Mouse (Mus musculus): ENCODE measurements around the gene Kif21b. TPM values are rescaled to one million over a fixed set of nuclear protein-coding genes. Genes with fewer than 3 reads are reported as not detected.

Gene Kif21b
- polyA plus RNA-seq, 1 experiment = 45.8 TPM

DNA sequence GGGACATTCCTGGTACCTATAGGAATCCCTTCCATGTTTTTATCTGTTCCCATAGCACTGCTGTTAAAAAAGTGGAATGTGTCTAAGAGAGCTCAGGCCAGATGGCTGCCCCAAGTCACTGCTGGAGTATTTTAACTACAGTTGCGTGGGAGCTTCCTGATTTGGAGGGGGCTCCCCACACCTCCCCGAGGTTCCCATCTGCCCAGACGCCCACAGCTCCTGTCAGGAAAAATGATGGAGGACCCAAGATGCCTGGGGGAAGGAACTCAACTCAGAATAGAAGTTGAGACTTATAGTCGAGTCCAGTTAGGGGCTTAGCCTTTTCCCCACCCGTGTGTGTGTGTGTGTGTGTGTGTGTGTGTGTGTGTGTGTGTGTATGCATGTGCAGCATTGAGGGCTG is 2.8 kb upstream of the Kif21b start:
- DNase-seq (ENCODE audit: extremely low spot score in 1 of 2, low spot score in 1 of 2) = peak; percentile 84 to 89

DNA sequence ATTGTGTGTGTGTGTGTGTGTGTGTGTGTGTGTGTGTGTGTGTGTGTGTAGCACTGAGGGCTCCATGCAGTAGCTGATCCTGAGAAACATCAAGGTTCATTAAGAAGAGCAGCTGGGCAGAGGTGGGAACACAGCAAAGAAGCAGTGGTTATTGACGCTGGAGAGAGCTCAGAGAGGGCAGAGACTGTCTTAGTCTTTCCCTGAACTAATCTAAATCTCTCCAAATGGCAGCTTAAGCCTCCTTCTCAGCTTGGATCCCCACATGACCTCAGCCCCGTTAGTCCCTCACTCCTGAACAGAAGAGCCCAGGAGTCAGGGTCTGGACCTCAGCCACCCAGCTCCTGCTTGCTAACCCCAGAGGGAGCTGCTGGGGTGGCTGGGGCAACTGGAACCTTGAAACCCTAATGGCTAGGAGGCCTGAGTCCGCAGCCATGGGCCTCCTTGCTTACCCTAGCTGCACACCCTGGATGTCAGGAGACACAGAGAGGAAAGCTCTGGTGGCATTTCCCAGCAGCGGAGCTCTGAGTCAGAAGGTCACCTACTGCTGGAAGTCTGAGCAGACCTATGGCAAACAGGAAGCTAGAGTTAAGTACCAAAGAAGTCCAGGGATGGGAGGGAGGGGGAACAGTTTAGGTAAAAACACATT is 2.1 kb upstream of the Kif21b start:
- no peak for DNase-seq (ENCODE audit: extremely low spot score in 1 of 2, low spot score in 1 of 2)

DNA sequence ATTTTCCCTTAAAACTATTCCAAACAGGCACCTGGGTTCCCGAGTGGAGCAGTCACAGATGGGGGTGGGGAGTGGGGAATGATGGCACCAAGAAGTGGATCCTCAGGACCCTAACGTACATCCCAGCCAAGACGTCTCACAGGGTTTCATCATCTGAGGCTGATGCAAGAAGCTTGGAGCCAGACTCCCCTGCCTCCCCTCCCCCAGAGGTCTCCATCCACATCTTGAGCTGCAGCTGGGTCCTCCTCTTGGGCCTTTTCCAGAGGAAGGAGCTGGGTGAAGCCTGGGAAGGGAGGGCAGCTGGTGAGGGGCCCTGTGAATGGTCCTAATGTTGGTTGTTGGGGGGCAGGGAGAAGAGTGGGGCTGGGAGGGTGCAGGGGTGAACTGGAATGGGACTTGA is 1.1 kb upstream of the Kif21b start:
- DNase-seq (ENCODE audit: extremely low spot score in 1 of 2, low spot score in 1 of 2) = no peak

DNA sequence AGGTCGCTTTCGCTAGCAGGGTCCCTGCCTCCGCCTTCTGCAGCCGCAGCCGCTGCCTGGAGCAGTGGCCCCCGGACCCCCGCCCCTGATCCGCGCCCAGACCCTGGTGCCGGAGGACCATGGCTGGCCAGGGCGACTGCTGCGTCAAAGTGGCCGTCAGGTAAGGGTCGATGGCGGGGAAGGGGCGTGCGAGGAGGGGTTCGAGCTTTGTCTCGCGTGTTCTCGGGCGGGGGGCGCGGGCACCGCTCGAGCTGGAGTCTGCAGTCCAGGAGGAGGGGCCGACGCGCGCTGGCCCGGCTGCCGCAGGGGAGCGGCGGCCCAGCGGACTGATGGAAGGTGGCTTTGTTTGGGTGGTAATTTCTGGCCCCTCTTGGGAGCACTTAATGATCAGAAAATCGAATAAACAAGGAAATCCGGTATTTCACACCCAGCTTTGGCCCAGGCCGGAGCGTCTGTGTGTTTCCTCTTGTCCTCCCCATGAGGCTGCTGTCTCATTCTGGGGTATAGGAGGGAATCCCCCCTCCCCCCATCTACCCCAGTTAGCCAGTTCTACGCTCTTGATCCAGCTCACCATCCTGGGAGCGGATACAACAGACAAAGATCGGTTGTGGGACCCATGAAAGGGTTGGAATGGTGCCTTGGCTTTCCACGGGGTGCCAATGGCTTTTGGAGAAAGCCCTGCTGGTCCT is 558 bp downstream of the Kif21b start:
- DNase-seq (ENCODE audit: extremely low spot score in 1 of 2, low spot score in 1 of 2) = peak in 1 of 2 experiments; percentile 65

DNA sequence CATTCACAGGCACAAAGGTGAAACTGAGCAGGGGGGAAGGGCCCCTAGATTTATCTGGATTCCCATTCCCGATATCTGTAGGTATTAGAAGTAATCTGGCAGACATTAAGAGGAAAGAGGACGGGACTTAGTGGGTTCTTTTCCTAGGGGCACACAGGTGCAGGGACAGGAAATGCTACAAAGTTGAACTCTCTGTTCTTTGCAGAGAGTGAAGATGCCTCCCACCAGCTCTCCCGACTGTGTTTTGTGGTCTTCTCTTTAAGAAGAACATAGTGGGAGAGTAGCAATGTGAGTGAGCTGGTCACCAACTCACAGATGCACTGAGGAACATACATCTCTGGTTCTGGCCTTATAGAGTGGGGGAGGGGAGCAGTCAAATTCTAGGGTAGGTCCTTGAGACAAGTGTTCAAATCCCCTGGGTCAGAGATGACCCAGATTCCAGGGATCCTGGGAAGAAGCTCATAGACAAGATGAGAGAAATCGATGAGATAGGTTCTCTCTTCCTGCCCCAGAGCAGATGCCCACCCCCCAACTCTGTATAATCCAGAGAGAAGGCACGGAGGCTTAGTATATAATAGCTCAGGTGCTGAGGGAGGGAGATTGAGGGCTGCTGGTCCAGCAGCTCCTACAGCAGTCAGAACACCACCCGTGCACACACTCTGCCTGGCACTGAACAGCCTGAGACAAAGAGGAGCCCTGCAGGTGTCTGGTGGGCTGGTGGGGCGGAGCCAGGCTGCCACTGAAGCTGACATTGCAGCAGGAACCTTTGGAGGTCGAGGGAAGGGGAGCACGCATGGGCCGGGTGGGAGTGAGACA is 1.4 kb downstream of the Kif21b start:
- no peak for DNase-seq (ENCODE audit: extremely low spot score in 1 of 2, low spot score in 1 of 2)

DNA sequence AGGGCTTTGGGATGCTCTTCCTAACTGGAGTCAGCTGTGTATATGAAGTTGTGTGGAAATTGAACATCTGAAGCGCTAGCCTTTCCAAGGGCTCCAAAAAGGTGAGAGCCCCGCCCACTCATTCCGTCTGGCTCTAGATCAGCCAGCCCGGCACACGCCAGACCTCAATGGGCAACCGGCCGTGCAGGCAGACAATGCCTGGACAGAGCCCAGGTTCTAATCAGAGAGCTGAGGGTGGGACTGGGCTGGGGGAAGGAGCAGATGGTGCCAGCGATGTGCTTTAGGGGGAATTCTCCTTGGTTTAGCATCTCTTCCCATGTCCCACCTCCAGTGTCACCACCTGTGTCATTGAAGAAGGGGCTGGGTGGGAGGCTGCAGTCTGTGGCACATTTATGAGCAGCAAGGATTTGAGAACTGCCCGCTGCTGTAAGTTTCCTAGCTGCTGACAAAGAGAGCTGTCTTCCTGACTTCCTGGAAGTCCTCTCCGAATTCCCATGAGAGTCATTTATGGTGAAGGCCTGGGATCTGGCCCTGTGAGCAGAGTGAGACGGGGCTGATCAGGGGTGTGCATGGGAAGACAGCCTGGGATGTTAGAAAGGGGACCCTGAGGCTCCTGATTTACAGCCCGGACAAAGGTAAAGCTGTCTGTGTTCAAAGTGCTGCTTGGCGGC is 2.5 kb downstream of the Kif21b start:
- DNase-seq (ENCODE audit: extremely low spot score in 1 of 2, low spot score in 1 of 2) = peak in 1 of 2 experiments; percentile 68

DNA sequence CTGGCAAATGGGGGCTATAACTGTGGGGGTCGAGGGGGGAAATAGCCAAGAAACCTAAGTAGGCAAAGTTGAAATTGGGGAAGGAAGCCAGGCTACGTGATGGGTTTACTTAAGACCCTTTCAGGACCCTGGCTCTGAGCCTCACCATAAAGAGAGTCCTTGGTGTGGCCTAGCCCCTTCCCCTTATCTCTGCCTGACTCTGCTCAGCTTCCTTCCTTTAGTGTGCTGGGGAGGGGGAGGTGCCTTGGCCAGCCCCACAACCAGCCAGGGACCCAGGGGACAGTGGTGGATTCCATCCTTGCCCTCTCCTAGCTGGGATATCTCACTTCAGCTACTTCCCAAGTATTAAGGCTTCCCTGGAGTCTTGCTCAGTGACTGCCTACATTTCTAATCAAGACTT is 3.4 kb downstream of the Kif21b start:
- DNase-seq (ENCODE audit: extremely low spot score in 1 of 2, low spot score in 1 of 2) = no peak

DNA sequence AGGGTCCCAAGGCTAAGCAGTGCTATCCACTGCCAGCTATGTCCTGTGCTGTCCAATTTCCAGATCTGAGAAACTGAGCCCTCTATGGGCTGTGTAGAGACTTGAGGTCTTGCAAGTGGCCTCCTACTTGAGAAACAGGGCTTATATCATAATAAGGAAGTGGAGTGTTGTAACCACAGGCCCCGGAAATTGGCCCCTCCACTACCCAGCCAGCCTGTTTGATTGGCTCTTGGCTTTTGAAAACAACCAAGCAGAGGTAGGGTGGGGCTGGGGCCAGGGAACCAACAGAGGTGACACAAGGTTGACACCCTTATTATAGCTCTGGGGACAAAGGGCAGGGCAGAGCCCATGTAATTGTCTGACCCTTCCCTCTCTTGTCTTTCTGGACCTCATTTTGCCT is 3.9 kb downstream of the Kif21b start:
- DNase-seq (ENCODE audit: extremely low spot score in 1 of 2, low spot score in 1 of 2) = no peak

DNA sequence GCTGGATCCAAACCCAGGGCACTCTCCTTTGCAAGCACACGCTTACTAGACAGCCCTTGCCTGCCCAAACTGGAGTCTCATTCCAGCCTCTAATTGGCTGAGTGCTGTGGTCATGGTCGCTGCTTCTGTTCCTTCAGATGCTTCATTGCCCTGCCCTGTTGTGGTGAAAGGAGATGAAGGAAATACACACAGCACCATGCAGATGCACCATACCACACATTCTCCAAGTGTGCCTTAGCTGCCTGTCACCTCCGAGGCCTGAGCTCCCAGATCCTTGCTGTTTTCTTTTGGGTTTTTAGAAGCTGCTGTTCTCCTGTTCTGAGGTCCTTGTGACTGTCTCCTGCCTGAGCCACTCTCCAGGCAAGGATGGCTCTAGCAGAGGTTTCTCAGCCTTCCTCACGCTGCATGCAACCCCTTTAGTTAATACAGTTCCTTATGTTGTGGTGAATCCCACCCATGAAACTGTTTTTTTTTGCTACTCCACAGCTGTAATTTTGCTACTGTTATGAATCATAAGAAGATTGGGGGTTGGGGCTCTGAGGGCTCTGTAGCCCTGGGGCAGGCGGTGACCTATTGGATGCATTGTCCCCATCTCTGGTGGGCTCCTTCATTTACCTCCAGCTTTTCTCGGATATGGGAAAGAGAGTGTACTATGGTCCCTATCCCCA is 4.7 kb downstream of the Kif21b start:
- DNase-seq (ENCODE audit: extremely low spot score in 1 of 2, low spot score in 1 of 2) = no peak

DNA sequence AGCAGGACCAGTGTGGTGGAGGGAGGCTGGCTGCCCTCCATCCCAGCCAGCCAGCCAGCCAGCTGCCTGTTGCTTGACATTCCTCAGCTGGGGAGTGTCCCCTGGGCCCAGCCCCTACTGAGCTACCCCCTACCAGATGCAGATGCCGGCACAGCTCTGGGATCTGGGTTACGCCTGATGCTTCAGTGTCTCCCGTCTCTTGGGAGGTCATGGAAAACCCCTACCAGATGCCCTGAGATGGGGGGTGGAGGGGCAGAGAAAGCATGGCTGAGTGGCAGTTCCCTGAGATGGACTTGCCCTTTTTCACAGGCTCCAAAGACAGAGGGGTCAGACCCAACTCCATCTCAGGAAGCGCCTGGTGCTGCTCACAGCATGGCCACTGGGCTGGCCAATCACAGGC is 5.4 kb downstream of the Kif21b start:
- no peak for DNase-seq (ENCODE audit: extremely low spot score in 1 of 2, low spot score in 1 of 2)

DNA sequence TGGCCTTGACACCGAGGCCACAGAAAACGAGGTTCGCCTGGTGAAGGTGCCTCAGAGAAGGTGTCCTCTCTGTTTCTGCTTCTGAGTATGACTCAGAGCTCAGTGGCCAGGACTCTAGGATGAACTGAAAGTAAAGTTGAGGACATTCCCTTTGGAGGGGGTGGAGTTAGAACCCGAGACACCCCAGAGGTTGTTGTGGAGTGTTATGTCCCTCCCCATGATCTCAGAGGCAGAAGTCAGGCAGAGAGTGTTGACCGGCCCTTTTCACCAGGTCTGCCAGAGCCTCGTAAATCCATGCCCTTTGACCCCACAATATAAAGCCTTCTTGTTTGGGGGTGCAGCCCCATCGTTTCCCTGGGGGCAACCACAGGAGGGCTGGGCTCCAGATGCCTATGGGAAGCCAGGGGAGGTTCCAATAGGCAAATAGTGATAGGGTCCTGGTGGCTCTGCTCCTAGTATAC is 5.9 kb downstream of the Kif21b start:
- no peak for DNase-seq (ENCODE audit: extremely low spot score in 1 of 2, low spot score in 1 of 2)

DNA sequence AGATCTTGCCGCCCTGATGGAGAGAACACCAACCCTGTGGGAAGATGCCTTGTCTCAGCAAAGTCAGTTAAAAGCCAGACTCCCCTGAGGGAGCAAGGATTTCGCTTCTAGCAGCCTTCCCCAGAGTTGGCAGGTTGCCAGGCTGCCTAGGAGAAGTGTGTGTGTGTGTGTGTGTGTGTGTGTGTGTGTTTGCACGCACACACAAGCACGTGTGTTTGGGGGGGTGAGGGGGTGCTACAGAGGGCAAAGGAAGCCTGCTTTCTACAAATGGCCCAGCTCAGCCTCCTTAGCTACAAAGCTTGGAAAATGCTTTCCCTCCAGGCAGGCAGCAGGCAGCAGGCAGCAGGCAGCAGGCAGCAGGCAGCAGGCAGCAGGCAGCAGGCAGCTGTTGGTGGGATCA is 6.4 kb downstream of the Kif21b start:
- DNase-seq (ENCODE audit: extremely low spot score in 1 of 2, low spot score in 1 of 2) = peak in 1 of 2 experiments; percentile 67

DNA sequence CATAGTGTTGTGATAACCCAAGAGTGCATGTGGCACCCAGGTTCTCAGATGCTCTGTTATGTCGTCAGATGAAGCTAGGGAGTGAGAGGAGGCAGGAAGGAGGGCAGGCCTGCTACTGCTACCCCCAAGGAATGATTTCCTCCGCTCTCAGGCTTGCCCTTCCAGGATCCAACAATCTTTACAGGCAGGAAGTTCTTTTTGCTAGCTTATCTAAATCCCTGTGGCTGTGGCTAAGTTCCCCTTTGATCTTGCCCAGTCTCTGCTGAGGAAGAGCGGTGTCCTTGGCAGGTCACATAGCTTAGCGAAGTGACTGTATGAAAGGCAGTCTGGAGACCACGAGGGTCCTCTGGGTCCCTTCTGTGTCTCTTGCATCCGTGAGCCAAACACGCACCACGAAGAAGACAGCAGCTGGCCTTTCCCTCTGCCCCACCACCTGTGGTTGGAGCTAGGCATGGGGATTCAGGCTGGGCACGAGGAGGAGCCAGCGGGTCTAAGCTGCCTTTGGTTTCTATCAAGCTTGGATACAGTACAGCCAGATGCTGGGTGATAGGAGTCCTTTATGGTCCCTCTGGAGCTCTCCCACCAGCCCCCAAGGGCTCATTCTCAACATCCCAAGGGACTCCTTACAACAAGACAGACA is 7.1 kb downstream of the Kif21b start:
- DNase-seq (ENCODE audit: extremely low spot score in 1 of 2, low spot score in 1 of 2) = no peak

DNA sequence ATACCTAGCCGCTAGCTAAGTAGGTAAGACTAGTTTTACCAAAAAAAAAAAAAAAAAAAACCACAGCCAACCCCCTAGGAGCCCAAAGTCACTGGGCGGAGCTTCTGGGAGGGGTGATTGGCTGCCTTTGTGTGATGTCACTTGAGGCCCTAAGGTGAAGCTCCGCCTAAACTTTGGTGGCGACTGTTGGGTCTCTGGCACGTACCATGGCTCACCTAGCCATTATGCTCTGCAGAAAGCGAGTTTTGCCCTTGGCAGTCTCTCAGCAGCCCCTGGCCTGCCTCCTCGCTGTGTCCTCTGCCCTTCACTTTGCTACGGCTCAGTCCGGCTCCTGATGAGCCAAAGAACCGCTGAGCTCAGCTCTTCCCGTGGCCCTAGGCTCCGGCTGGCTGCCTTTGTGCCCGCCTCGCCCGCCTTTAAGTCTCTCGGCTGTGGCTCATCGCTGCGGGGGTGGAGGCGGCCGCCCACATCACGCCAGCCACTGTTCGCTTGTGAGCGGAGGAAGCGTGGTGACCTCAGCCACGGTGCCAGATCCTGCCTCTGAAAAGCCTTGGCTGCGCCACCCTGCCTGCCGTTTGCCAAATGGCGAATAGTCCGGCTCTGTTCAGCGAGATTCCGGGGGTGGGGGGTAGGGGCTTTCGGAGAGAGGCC is 8.9 kb downstream of the Kif21b start:
- DNase-seq (ENCODE audit: extremely low spot score in 1 of 2, low spot score in 1 of 2) = peak; percentile 84 to 92

DNA sequence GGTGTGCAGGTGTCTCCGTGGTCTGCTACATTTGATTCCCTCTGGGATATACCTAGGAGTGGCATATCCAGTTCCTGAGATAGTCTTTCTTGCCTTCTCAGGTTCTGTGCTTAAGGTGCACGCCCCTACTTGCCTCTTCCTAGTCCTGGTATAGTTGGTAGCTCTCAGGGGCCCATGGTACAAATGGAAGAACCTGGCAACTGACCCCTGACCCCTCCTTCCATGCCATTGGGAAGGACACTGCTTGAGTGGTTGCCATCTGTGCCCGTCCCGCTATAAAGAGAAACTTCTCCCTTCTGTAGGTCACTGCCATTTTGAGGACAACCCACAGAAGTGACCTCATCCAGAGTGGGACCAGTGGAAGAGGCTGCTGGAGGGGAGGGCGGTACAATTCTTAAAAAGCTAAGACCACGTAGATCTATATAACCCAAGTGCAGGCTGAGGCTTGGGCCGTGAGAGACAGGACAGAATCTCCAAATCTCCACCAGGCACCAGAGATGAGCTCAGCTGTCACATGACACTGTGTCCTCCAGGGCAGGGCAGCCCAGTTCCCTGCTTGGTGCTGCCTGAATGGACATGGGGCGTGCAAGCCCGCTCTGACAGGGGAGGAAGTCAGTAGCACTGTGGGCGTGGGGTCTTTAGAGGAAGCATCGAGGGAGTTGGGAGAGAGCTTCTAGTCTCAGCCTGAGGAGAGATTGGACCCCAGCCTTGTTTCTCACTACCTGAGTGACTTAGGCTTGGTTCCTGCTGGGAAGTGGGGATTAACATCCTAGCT is 10.2 kb downstream of the Kif21b start:
- no peak for DNase-seq (ENCODE audit: extremely low spot score in 1 of 2, low spot score in 1 of 2)

DNA sequence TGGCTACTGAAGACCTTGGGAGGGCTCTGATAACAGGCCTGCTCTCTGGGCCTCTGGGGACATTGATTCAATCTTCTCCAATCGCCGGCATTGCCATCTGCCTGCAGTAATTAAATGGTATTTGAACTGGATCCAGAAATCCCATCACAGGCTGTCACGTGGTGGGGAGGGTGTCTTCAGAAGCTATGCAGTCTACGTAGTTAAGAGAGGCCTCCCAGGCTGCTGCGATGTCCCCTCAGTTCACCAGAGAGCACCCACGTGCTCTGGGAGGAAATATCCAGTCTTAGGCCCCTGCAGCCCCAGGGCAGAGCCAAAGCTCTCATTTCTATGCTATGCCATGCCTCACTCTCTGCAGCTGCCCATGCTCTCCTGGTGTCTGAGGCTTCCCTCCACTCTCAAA is 11.1 kb downstream of the Kif21b start:
- peak; percentile 62 to 66 for DNase-seq (ENCODE audit: extremely low spot score in 1 of 2, low spot score in 1 of 2)

DNA sequence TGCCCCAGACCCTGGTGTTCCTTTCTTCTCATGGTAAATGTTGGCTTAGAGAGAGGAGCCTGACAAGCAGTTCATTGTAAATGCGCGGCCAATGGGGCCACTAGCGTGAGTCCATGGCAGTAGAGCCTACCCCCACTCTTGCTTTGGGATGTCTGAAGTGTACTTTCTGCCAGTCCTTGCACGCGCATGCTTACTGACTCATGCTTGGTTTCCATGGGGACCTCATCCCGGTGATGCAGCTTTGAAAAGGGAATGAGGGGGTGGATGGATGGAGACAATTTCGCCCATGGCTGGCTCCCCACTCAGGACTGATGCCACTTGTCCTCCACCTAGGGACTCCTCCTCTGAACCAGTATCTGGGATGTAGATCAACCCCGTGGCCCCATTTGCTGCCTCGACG is 12.3 kb downstream of the Kif21b start:
- DNase-seq (ENCODE audit: extremely low spot score in 1 of 2, low spot score in 1 of 2) = peak; percentile 75 to 88

DNA sequence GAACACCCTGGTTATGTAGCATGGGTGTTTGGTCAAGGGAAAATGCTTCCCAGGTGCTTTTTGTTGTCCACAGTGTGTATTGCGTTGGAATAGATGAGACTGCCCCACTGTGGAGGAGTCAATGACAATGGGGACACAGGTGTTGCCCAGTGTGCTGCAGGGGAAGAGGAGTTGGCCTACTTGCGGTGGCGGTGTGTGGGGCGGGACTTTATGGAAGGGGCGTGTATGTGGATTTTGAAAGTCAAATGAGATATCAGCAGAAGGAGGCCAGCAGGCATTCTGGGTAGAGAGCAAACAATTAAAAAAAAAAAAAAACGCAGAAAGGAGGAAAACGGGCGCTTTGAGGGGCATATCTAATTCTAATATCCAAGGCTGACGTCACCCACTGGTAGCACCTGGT is 18.5 kb downstream of the Kif21b start:
- DNase-seq (ENCODE audit: extremely low spot score in 1 of 2, low spot score in 1 of 2) = no peak

DNA sequence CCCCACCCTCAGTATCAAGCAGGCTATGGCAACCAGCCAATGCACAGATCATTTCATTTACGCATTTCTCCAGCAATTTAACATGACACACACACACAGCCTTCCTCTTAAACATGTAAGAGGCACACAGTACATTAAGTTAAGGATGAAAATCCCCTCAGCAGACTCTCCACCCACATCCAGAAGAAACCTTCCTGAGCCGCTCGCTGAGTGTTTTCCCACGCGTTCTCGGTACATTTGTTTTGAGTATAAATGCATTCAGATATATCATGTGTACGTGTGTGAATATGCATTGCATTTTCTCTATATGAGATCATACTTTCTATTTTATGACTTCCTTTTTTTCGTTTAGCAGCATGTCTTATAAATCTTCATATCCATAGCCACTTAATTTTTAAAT is 20.2 kb downstream of the Kif21b start:
- peak in 1 of 2 experiments; percentile 70 for DNase-seq (ENCODE audit: extremely low spot score in 1 of 2, low spot score in 1 of 2)

Measured in frontal cortex, adult 2 months (tissue).